Mouse (Mus musculus): Measurements from ENCODE around the gene Rapgef5. TPM values are rescaled to one million over a fixed set of nuclear protein-coding genes. Genes with fewer than 3 reads are reported as not detected.

Rapgef5 gene
- polyA plus RNA-seq, 2 experiments, result 1.2 to 1.5 TPM

DNA sequence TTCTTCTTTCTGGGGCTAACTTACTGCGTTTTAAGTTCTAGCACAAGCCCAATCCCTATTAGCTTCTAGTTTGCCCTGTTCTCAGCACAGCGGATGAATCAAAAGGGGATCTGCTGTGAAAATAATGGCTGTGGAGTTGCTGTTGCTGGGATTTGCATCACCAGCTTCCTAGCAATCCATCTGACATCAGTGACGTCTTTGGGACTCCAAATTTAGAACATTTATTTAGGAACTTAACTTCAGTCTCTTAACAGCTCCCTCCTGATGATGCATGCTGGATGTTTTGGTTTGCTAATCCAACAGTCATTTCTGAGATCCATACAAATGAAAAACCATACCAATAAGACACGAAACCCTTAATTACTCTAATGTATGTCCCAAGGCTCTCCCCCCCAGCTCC, 289.3 kb downstream of the Rapgef5 start:
- WGBS (ENCODE audit: insufficient replicate concordance), result 55% methylated on average over 4 of the region's 4 CpGs
- Histone ChIP-seq H3K27me3 (ENCODE audit: control insufficient read depth, insufficient read depth, low read length) (no peaks in the 10 kb centered on the region; the same call in 1 of the 2 replicates), H3K9ac (replicated peaks) (no peak overlapping the region), H3K36me3 (replicated peaks; ENCODE audit: control insufficient read depth, insufficient read depth, low read depth) (no peaks in the 10 kb centered on the region), H3K4me1 (replicated peaks; ENCODE audit: control insufficient read depth in 2 of 2, insufficient read depth in 2 of 2, low read length in 1 of 2) (no peaks in the 10 kb centered on the region), H3K4me3 (ENCODE audit: insufficient read depth in 1 of 2, low read depth in 2 of 2, low read length in 2 of 2) (no peak overlapping the region), H3K9me3 (ENCODE audit: control insufficient read depth, low read length) (no peaks in the 10 kb centered on the region), H3K4me2 (ENCODE audit: low read depth) (no peak overlapping the region), H3K27ac (no peak overlapping the region)
- DNase-seq (ENCODE audit: low read depth in 3 of 3, low spot score in 3 of 3), result no peak
- TF ChIP-seq EP300 (IDR thresholded peaks at IDR 0.05; ENCODE audit: low read depth) (no peak), CTCF (IDR thresholded peaks at IDR 0.05; ENCODE audit: low read depth) (no peak)
- ATAC-seq (ENCODE audit: insufficient read depth), result no peak

DNA sequence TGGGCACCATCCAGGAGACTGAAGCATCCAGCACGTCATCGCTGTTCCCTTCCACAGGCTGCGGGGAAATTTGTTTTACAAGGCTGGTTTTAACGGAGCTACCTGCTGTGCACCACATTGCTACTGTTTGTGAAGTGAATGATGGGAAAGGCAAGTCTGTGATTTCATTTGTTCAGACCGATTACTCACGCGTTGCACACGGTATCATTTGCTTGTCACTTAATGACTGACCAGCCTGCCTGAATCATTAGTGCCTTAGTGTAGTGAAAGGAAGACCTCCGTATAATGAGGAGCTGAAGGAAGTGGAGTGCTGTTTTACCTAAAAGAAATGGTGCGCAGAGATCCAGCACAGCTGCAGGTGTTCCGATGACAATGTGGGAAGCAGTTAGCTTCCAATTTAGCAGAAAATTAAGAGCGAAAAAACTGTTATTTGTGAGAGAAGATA, 289.8 kb downstream of the Rapgef5 start:
- no peak for ATAC-seq (ENCODE audit: insufficient read depth)
- no peak overlapping the region for H3K4me2 ChIP-seq (ENCODE audit: low read depth)

DNA sequence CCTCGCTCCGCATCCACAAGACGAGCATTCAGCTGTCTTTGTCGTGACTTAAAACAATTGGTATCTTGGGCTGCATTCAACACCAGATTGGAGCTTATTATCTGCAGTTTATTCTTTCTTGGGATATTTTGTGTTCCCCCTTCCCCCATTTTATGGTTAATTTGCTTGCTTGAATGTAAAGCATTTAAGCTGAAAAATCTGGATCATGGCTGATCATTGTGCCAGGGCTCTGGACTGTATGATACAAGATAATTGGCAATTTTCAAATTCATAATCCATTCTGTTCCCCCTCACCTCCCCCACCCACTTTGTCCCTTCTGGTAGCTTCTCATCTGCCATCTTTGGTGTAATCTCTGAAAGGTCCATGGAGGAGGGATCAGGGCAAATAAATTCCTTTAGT, 290.2 kb downstream of the Rapgef5 start:
- Histone ChIP-seq H3K4me1 (replicated peaks; ENCODE audit: control insufficient read depth in 2 of 2, insufficient read depth in 2 of 2, low read length in 1 of 2) (no peaks in the 10 kb centered on the region), H3K4me2 (ENCODE audit: low read depth) (no peak overlapping the region), H3K36me3 (replicated peaks; ENCODE audit: control insufficient read depth, insufficient read depth, low read depth) (no peaks in the 10 kb centered on the region), H3K27ac (no peak overlapping the region), H3K9me3 (ENCODE audit: control insufficient read depth, low read length) (no peaks in the 10 kb centered on the region), H3K27me3 (ENCODE audit: control insufficient read depth, insufficient read depth, low read length) (no peaks in the 10 kb centered on the region; the same call in 1 of the 2 replicates), H3K4me3 (ENCODE audit: insufficient read depth in 1 of 2, low read depth in 2 of 2, low read length in 2 of 2) (no peak overlapping the region), H3K9ac (replicated peaks) (no peak overlapping the region)
- DNase-seq (ENCODE audit: low read depth in 3 of 3, low spot score in 3 of 3) (no peak), ATAC-seq (ENCODE audit: insufficient read depth) (no peak)
- WGBS (ENCODE audit: insufficient replicate concordance), result 67% methylated on average over 4 of the region's 4 CpGs
- TF ChIP-seq CTCF (IDR thresholded peaks at IDR 0.05; ENCODE audit: low read depth), result no peak
- no peak for TF ChIP-seq EP300 (IDR thresholded peaks at IDR 0.05; ENCODE audit: low read depth)

More for the DNA sequence above, 289.8 kb downstream of the Rapgef5 start:
- TF ChIP-seq CTCF (IDR thresholded peaks at IDR 0.05; ENCODE audit: low read depth) (no peak), EP300 (IDR thresholded peaks at IDR 0.05; ENCODE audit: low read depth) (no peak)
- Histone ChIP-seq H3K36me3 (replicated peaks; ENCODE audit: control insufficient read depth, insufficient read depth, low read depth) (no peaks in the 10 kb centered on the region), H3K9me3 (ENCODE audit: control insufficient read depth, low read length) (no peaks in the 10 kb centered on the region), H3K4me1 (replicated peaks; ENCODE audit: control insufficient read depth in 2 of 2, insufficient read depth in 2 of 2, low read length in 1 of 2) (no peaks in the 10 kb centered on the region), H3K27me3 (ENCODE audit: control insufficient read depth, insufficient read depth, low read length) (no peaks in the 10 kb centered on the region; the same call in 1 of the 2 replicates), H3K9ac (replicated peaks) (no peak overlapping the region), H3K27ac (no peak overlapping the region), H3K4me3 (ENCODE audit: insufficient read depth in 1 of 2, low read depth in 2 of 2, low read length in 2 of 2) (no peak overlapping the region)
- DNase-seq (ENCODE audit: low read depth in 3 of 3, low spot score in 3 of 3), result no peak
- 69% methylated on average over 12 of the region's 12 CpGs for WGBS (ENCODE audit: insufficient replicate concordance)

GRCm38 (mm10) chr12:117807637-117808036, 291.4 kb downstream of the Rapgef5 start:
- Histone ChIP-seq H3K27ac (no peak overlapping the region), H3K4me1 (replicated peaks; ENCODE audit: control insufficient read depth in 2 of 2, insufficient read depth in 2 of 2, low read length in 1 of 2) (no peaks in the 10 kb centered on the region), H3K9me3 (ENCODE audit: control insufficient read depth, low read length) (no peaks in the 10 kb centered on the region), H3K4me3 (ENCODE audit: insufficient read depth in 1 of 2, low read depth in 2 of 2, low read length in 2 of 2) (no peak overlapping the region), H3K9ac (replicated peaks) (no peak overlapping the region), H3K36me3 (replicated peaks; ENCODE audit: control insufficient read depth, insufficient read depth, low read depth) (no peaks in the 10 kb centered on the region), H3K27me3 (ENCODE audit: control insufficient read depth, insufficient read depth, low read length) (no peaks in the 10 kb centered on the region; the same call in 1 of the 2 replicates), H3K4me2 (ENCODE audit: low read depth) (no peak overlapping the region)
- DNase-seq (ENCODE audit: low read depth in 3 of 3, low spot score in 3 of 3) (no peak), ATAC-seq (ENCODE audit: insufficient read depth) (no peak)
- 26% methylated on average over 9 of the region's 12 CpGs for WGBS (ENCODE audit: insufficient replicate concordance)
- TF ChIP-seq EP300 (IDR thresholded peaks at IDR 0.05; ENCODE audit: low read depth), result no peak

- Histone ChIP-seq H3K4me2 (ENCODE audit: low read depth) (no peak overlapping the region), H3K4me3 (ENCODE audit: insufficient read depth in 1 of 2, low read depth in 2 of 2, low read length in 2 of 2) (no peak overlapping the region), H3K9me3 (ENCODE audit: control insufficient read depth, low read length) (no peaks in the 10 kb centered on the region), H3K36me3 (replicated peaks; ENCODE audit: control insufficient read depth, insufficient read depth, low read depth) (no peaks in the 10 kb centered on the region), H3K27ac (no peak overlapping the region), H3K9ac (replicated peaks) (no peak overlapping the region), H3K27me3 (ENCODE audit: control insufficient read depth, insufficient read depth, low read length) (no peaks in the 10 kb centered on the region; the same call in 1 of the 2 replicates), H3K4me1 (replicated peaks; ENCODE audit: control insufficient read depth in 2 of 2, insufficient read depth in 2 of 2, low read length in 1 of 2) (no peaks in the 10 kb centered on the region)
- TF ChIP-seq EP300 (IDR thresholded peaks at IDR 0.05; ENCODE audit: low read depth), result no peak
- no peak for TF ChIP-seq CTCF (IDR thresholded peaks at IDR 0.05; ENCODE audit: low read depth)
- DNase-seq (ENCODE audit: low read depth in 3 of 3, low spot score in 3 of 3) (no peak), ATAC-seq (ENCODE audit: insufficient read depth) (no peak)
- WGBS (ENCODE audit: insufficient replicate concordance), result 49% methylated on average over 17 of the region's 17 CpGs
Observed at GRCm38 (mm10) chr12:117808355-117809326, 292.4 kb downstream of the Rapgef5 start.

Measured in liver, embryonic 14.5 days (tissue).